Mouse (Mus musculus) kidney, embryonic 16.5 days (tissue): ENCODE results near the gene Spata22. TPM values are rescaled to one million over a fixed set of nuclear protein-coding genes. Genes with fewer than 3 reads are reported as not detected.

Experiments
- polyA plus RNA-seq: library from polyadenylated mRNA; unstranded; fragments of >200 nt; fragmentation: Nextera tagmentation; extraction: Ambion mirVana; gene quantifications from 2 replicates; pipeline ENCODE4 v1.2.1, GENCODE M21; 2015

The Spata22 gene
- polyA plus RNA-seq, 1 experiment from 2014 or later, result 0.29 TPM

Other genes with a start within 250 kb of the Spata22 start
- gene Itgae, start 239.2 kb upstream of the Spata22 start, polyA plus RNA-seq, result 0.24 and 0.44 TPM in 2 replicates
- gene Haspin, start 191.4 kb upstream of the Spata22 start, polyA plus RNA-seq, result 16.9 and 18.5 TPM in 2 replicates
- 0.81 TPM in 2 replicates for gene P2rx5, start 169.3 kb upstream of the Spata22 start, polyA plus RNA-seq
- gene Emc6, start 152.7 kb upstream of the Spata22 start, polyA plus RNA-seq, result 121 and 123 TPM in 2 replicates
- 231 and 251 TPM in 2 replicates for gene Tax1bp3, start 152.7 kb upstream of the Spata22 start, polyA plus RNA-seq
- 21.5 and 22.4 TPM in 2 replicates for gene Ctns, start 130.7 kb upstream of the Spata22 start, polyA plus RNA-seq
- gene Shpk, start 130.3 kb upstream of the Spata22 start, polyA plus RNA-seq, result 2.4 and 2.6 TPM in 2 replicates
- 0.24 TPM in 1 of 2 replicates, not detected in the other for gene Trpv1, start 95.4 kb upstream of the Spata22 start, polyA plus RNA-seq
- 0.12 and 0.21 TPM in 2 replicates for gene Trpv3, start 62.4 kb upstream of the Spata22 start, polyA plus RNA-seq
- 30.8 and 32.0 TPM in 2 replicates for gene Aspa, start 145 bp upstream of the Spata22 start, polyA plus RNA-seq
- gene Gm49340, start within 50 bp of the Spata22 start, polyA plus RNA-seq, result not detected in 2 replicates
- gene Olfr20, start 21.0 kb downstream of the Spata22 start, polyA plus RNA-seq, result not detected in 2 replicates
- not detected in 2 replicates for gene Olfr376, start 41.5 kb downstream of the Spata22 start, polyA plus RNA-seq
- gene Olfr1, start 69.9 kb downstream of the Spata22 start, polyA plus RNA-seq, result not detected in 2 replicates
- gene Olfr378, start 98.7 kb downstream of the Spata22 start, polyA plus RNA-seq, result not detected in 2 replicates
- gene Olfr380, start 127.8 kb downstream of the Spata22 start, polyA plus RNA-seq, result not detected in 2 replicates
- gene Olfr381, start 161.9 kb downstream of the Spata22 start, polyA plus RNA-seq, result not detected in 2 replicates
- not detected in 2 replicates for gene Olfr382, start 187.5 kb downstream of the Spata22 start, polyA plus RNA-seq